Mouse (Mus musculus): Measurements from ENCODE around the gene Mre11a.
A peak's percentile ranks its signal among the peaks of the same experiment; 100 is the strongest.
"Not testable (repeated sequence)": the region's sequence is repeated elsewhere in the genome, so short reads cannot be mapped to it uniquely, and the experiment has no call there.

Mre11a gene

DNA sequence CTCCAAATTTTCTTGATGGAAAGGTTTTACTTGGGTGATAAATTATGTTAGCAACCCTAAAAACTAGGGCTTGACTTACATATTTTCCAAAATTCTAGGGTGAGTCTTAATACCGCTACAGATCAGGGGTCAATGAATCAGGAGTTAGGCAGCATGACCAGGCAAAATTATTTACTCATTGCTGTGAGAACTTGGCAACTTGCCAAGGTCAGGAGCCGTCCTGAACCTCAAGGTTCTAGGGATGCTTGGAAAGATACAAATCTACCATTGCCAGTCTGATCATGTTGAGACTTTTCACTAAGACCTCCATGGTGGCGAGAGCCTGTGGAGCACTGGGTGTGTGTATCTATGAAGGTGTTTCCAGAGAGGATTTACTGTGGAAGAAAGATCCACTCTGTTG is 87.1 kb downstream of the Mre11a start:
- no peak for DNase-seq

DNA sequence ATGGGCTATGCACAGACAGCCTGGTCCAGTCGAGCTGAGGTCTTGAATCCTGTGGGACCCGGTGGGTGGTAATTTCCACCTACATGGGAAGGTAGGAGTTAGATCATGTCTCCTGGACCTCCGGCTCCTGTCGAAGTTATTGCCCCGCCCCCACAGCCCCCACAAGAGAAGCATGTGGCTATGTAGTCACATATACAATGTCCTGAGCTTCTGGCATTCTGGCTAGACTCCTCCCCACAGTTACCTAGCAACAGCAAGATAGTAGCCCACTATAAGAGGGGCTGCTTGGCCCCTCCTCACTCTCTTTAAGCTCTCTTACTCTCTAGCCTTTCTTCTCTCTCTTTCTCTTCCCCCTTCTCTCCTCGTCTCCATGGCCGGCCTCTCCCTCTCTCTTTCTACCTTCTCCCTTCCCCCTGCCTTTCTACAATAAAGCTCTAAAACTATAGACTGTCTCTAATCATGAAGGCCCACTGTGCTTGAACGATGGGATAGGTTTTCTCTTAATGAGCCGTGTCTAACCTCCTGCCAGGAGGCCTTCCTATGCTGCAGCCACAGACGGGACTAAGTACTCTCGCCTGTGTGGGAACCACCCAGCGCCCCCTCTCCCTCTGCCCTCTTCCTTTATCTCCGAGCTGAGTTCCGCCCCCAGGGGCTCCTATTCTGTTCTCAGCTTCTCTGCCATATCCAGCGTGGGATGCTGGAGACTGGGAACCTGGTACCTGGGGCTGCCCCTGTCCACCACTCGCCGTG is 87.9 kb downstream of the Mre11a start:
- DNase-seq = no peak

DNA sequence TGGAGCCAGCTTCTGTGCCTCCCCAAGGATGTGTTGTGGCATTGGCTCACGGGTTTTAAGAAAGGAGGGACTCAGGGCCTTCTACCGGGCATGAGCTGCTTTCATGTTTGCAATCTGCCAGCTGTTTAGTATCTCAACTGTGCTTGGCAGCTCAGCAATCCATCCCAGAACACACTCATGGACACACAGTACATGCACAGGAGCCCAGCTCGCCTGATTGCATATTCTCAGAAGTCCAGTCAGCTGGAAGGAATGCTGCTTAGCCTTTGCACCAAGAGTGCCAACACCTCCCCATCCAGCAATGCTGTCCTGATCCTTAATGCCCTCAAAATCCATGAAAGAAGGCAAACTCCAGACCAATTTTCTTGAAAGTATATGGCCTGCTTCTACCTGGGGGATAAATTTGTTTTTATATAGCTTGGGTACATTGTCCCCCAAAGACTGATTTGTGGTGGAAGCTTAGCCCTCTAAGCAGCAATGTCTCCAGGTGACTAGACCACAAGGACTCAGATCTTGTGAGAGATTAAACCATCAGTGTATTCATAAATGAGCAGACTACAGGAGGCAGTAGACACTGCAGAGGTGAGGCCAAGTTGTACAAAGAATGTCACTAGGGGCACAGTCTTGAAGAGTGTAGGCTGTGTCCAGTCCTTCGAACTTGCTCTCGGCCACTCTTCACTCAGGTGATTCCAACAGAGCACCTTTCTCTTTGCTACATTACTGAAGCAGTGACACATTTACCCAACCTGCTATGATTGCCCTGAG is 91.5 kb downstream of the Mre11a start:
- peak; percentile 14 for DNase-seq

DNA sequence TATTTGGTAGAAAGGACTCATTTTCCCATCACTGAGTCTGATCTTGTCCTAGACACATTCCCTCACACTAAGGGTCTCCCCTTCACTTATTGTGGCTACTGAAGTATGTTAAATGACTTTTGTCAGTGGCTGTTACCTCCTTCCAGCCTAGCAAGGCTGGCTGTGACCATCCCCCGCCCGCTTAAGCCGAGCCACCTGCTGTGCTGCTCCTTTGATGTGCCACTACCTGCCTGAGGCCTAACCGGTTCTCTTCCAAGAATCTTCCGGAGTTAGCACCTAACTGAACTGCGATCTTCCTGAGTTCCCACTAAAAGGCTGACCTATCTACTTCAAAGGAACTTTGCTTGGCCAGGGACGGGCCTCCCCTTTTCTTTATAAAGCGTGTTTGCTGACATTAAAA is 92.1 kb downstream of the Mre11a start:
- not testable (repeated sequence) for DNase-seq

DNA sequence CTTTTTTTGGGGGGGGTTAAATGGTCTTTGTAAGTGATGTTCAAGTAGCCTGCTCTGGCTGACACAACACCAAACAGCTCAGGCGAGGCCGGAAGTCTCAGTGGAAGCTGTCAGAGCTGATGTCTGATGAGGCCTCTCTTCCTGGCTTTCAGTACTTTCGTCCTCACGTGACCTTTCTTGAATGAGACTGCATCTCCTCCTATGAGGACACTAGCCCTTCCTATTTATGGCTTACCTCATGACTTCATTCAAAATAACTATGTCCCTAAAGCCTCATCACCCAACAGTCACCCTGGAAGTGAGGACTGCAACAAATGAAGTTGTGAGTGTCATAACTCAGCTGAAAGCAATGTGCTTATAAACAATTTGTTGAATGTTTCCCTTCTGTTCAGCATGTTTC is 100.2 kb downstream of the Mre11a start:
- DNase-seq = peak; percentile 60

DNA sequence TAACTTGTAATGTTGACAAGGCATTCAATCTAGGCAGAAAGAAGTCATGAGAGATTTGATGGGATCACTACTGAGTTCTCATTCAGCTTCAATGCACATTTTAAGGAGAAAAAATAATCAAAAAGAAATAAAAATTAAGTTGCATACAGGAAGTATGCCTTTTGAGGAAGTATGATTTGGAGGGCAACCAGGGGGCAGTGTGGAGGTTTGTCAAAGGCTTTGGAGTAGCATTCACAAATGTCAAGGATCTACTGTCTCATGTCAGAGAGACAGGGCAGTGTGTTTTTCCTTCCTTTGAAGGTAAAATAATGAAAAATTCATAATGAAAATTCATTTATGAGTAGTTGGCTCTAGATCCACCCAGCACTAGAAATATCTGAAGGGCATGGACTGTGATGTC is 100.7 kb downstream of the Mre11a start:
- peak; percentile 40 for DNase-seq

DNA sequence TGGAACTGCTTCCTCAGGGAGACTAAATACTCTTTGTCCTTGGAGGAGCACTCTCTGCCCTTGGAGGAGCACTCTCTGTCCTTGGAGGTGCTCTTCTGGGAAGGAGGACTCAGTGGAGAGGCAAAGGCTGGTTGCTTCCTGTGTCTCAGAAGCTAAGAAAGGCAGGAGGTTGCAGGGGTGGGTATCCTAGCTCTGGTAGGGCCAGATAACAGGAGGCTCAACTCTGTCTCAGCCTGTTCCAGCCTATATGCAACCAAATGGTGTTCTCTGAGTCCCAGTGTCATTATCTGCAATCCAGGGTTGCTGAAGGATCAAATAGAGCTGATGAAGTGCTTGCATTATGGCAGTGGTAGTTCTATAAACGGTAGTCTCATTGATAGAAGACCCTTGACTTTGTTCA is 101.5 kb downstream of the Mre11a start:
- no peak for DNase-seq

Measured in lung, postnatal 10 days (tissue).